Mouse (Mus musculus) hindbrain, embryonic 14.5 days (tissue): ENCODE results near the gene Plxnb2. TPM values are rescaled to one million over a fixed set of nuclear protein-coding genes. Genes with fewer than 3 reads are reported as not detected.
A peak's percentile ranks its signal among the peaks of the same experiment; 100 is the strongest.

Experiments used
- ATAC-seq: fragments of 200-750 bp; cut with Nextera tagmentation; 2 replicates; pipeline ENCODE4 v1.8.0; 2017; ENCODE audit warnings: moderate number of reproducible peaks, mild to moderate bottlenecking, moderate TSS enrichment, moderate library complexity; ENCODE audit not compliant: low FRiP score
- DNase-seq: peaks from one replicate; pipeline ENCODE4 v3.0.0-alpha.2; 2015; ENCODE audit warnings: low spot score
- H3K27ac ChIP-seq: fragments of 300-500 bp; sonication (generic); 2 replicates; pipeline ENCODE4 v1.5.1; 2014; ENCODE audit warnings: mild to moderate bottlenecking, moderate library complexity
- H3K27me3 ChIP-seq: fragments of 300-500 bp; sonication (generic); 2 replicates; pipeline ENCODE4 v1.6.1; 2014; ENCODE audit warnings: mild to moderate bottlenecking, low read length, mixed read lengths; ENCODE audit not compliant: control insufficient read depth, insufficient read depth
- H3K36me3 ChIP-seq: fragments of 300-500 bp; sonication (generic); replicated peaks from 2 replicates; pipeline ENCODE4 v1.6.1; 2014; ENCODE audit not compliant: control insufficient read depth, insufficient read depth
- H3K4me1 ChIP-seq: fragments of 300-500 bp; sonication (generic); replicated peaks from 2 replicates; pipeline ENCODE4 v1.6.1; 2014; ENCODE audit warnings: antibody characterized with exemption, low read length, mixed read lengths; ENCODE audit not compliant: control insufficient read depth, insufficient read depth
- H3K4me2 ChIP-seq: fragments of 300-500 bp; sonication (generic); replicated peaks from 2 replicates; pipeline ENCODE4 v1.6.1; 2014; ENCODE audit warnings: mild to moderate bottlenecking, moderate library complexity
- H3K4me3 ChIP-seq: fragments of 300-500 bp; sonication (generic); replicated peaks from 2 replicates; pipeline ENCODE4 v1.5.1; 2014; ENCODE audit warnings: mild to moderate bottlenecking, low read length
- H3K9ac ChIP-seq: fragments of 300-500 bp; sonication (generic); 2 replicates; pipeline ENCODE4 v1.6.1; 2014
- H3K9me3 ChIP-seq: fragments of 300-500 bp; sonication (generic); 2 replicates; pipeline ENCODE4 v1.6.1; 2016; ENCODE audit warnings: low read length; ENCODE audit not compliant: control insufficient read depth
- WGBS: fragments of 180-500 bp; shearing (Covaris S2); extraction: QIAGEN DNeasy Blood & Tissue Kit; methylation state at CpG from one replicate; pipeline ENCODE4 v1.1.7; 2014; 5-methylcytosine and 5-hydroxymethylcytosine counted together
- polyA plus RNA-seq: library from polyadenylated mRNA; unstranded; fragments of >200 nt; fragmentation: Nextera tagmentation; extraction: Ambion mirVana; gene quantifications from 2 replicates; pipeline ENCODE4 v1.2.1, GENCODE M21; 2014

Plxnb2 gene
- polyA plus RNA-seq, 1 experiment from 2014 or later: 101 TPM

- Histone ChIP-seq H3K27ac (no peak overlapping the region), H3K4me2 (no peak overlapping the region), H3K36me3 (no peaks in the 10 kb centered on the region), H3K9me3 (peaks cover 13% of the 10 kb centered on the region), H3K4me1 (no peaks in the 10 kb centered on the region; the same call in 1 of the 2 replicates), H3K4me3 (no peak overlapping the region), H3K27me3 (no peaks in the 10 kb centered on the region), H3K9ac (no peak overlapping the region)
- ATAC-seq (no peak), DNase-seq (no peak)
- WGBS: 93% methylated on average over 4 of the region's 4 CpGs
Observed at GRCm38 (mm10) chr15:89207457-89207856, 26.9 kb upstream of the Plxnb2 start.

GRCm38 (mm10) chr15:89197056-89197455 lies 16.5 kb upstream of the Plxnb2 start:
- H3K9me3 ChIP-seq: no peaks in the 10 kb centered on the region
- WGBS: 67% methylated on average over 15 of the region's 15 CpGs
- H3K36me3 ChIP-seq: no peaks in the 10 kb centered on the region
- H3K9ac ChIP-seq: peak overlapping the region; percentile 95
- ATAC-seq (no peak), DNase-seq (no peak)
- H3K4me3 ChIP-seq: peak overlapping the region; percentile 77
- peak overlapping the region; percentile 97 for H3K27ac ChIP-seq
- peaks cover 15% of the 10 kb centered on the region for H3K4me1 ChIP-seq
- peak overlapping the region; percentile 64 for H3K4me2 ChIP-seq
- no peaks in the 10 kb centered on the region for H3K27me3 ChIP-seq

DNA sequence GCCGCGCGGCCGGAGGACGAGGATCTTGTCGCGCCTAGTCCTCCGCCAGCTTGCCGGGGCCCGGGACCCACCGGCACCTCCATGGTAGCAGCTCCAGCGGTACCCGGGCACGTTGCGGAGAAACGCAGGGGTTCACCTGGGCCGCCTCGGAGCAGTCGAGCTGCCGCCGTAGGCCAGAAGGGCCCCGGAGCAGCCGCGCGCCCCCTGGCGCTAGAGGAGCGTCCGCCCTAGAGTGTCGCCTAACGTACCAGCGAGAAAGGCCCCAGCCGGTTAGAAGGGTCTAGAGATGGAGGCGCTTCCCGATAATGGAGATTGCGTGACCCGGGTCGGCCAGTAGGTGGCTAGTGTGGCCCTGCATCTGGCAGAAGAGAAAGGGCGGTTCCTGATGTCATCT lies 15.7 kb upstream of the Plxnb2 start, which contains the start of gene Dennd6b:
Gene Dennd6b (minus strand): TSS at position 184 of the 394 bp plus-strand sequence.
- WGBS: under 1% methylated on average over 38 of the region's 38 CpGs
- Histone ChIP-seq H3K9me3 (no peaks in the 10 kb centered on the region), H3K36me3 (peaks cover 7% of the 10 kb centered on the region; the same call in 1 of the 2 replicates), H3K27me3 (no peaks in the 10 kb centered on the region), H3K4me3 (peak within 1 kb of the TSS; percentile 77), H3K4me2 (peak within 1 kb of the TSS; percentile 64), H3K27ac (peak within 1 kb of the TSS; percentile 97), H3K9ac (peak within 1 kb of the TSS; percentile 95), H3K4me1 (peaks cover 15% of the 10 kb centered on the region)
- DNase-seq: peak; percentile 95
- peak; percentile 98 for ATAC-seq

DNA sequence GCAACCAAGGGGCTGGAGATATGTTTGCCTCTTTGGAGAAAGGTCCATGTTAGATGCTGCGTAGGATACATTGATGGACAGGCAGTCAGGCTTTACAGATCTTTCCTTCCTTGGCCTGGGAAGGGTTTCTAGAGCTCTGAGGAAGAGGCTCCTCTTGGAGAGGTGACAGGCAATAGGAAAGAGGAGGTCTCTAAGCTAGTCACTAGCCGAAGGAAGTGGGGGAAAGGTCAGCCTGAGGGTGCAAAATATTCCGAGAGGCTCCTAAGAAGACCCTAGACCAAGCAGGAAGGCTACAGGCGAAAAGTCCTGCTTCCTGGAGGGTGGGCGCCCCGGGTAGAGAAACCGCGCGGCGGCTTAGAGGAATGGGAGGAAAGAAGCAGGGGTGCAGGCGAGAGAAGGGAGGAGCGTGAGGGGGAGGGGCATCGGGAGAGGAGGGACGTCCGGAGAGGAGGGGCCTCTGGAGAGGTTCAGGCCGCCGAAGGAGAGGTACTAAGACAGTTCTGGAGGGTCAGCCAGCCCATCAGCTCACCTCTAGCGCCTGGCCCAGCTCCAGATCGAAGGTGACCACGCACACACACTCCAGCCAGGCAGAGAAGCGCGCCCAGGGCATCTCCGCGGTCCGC lies 15.2 kb upstream of the Plxnb2 start:
- ATAC-seq: peak; percentile 88
- Histone ChIP-seq H3K36me3 (peaks cover 12% of the 10 kb centered on the region; the same call in 1 of the 2 replicates), H3K9ac (peak overlapping the region; percentile 95), H3K27me3 (no peaks in the 10 kb centered on the region), H3K4me2 (peak overlapping the region; percentile 64), H3K4me1 (peaks cover 15% of the 10 kb centered on the region), H3K9me3 (no peaks in the 10 kb centered on the region), H3K4me3 (peak overlapping the region; percentile 77), H3K27ac (peak overlapping the region; percentile 97)
- DNase-seq: peak; percentile 77
- under 1% methylated on average over 25 of the region's 25 CpGs for WGBS

DNA sequence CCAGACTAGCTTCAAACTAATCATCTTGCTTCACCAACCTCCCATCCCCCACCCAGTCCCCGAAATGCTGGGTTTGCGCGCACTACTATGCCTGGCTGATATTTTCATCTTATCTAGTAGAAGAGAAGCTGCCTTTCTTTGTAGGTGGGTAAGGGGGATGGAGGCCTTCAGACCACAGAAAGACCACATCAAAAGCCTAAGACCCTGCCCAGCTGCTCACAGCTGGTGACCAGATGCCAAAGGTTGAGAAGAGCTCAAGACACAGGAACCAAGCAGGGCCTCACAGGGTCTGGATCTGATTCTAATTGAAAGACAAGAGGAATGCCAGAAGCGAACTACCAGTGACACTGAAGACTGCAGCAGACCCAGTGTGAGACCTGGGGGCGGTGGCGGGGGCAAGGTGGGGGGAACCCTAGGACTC lies 14.7 kb upstream of the Plxnb2 start:
- H3K4me1 ChIP-seq: peaks cover 15% of the 10 kb centered on the region
- peak overlapping the region; percentile 97 for H3K27ac ChIP-seq
- H3K9ac ChIP-seq: peak overlapping the region; percentile 95
- WGBS: 28% methylated on average over 6 of the region's 6 CpGs
- no peaks in the 10 kb centered on the region for H3K27me3 ChIP-seq
- no peaks in the 10 kb centered on the region for H3K9me3 ChIP-seq
- H3K4me2 ChIP-seq: peak overlapping the region; percentile 64
- peak overlapping the region; percentile 77 for H3K4me3 ChIP-seq
- DNase-seq (no peak), ATAC-seq (no peak)
- peaks cover 17% of the 10 kb centered on the region for H3K36me3 ChIP-seq

GRCm38 (mm10) chr15:89184937-89185227 lies 4.3 kb upstream of the Plxnb2 start:
- Histone ChIP-seq H3K9me3 (no peaks in the 10 kb centered on the region), H3K4me3 (no peak overlapping the region), H3K9ac (no peak overlapping the region), H3K27ac (no peak overlapping the region), H3K36me3 (peaks cover 40% of the 10 kb centered on the region), H3K4me1 (peaks cover 10% of the 10 kb centered on the region; the same call in 1 of the 2 replicates), H3K27me3 (no peaks in the 10 kb centered on the region), H3K4me2 (no peak overlapping the region)
- DNase-seq (no peak), ATAC-seq (no peak)
- 83% methylated on average over 5 of the region's 5 CpGs for WGBS

DNA sequence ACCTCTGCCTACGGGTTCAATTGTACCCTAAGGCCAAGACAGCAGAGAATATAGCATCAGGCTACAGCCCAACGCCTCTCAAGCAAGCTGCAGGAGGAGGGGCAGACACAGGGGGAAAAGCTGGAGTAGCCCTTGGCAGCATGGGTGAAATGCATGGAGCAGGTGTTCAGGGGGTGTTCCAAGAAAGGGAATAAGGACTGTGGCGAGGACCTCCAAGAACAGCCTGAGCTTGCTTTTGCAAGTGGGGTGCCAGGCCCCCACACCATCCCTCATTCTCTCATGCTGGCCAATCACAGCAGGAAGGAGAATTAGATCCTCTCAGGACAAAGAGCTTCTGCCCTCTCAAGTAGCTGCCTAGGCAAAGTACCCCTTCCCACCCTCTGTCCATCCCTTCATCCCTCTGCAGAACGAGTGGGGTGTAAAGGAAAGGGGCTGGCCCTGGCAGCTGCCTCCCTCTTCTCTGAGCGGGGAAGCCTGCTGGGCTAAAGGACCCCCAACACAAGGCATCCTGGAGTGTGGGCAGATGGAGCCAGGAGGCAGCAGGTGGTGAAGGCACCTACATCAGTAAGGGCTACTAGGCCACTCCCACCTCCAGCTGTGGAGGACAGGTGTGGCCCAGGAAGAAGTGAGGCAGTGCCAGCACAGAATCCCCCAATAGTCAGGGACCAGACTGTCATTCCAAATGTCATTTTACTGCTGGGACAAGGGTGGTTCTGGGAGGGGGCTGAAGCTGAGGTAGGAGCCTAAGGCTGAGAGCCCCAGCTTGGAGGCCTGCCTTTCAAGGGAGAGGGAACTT lies 3.8 kb upstream of the Plxnb2 start:
- no peak overlapping the region for H3K9ac ChIP-seq
- DNase-seq: peak; percentile 24
- peaks cover 13% of the 10 kb centered on the region for H3K4me1 ChIP-seq
- H3K36me3 ChIP-seq: peaks cover 34% of the 10 kb centered on the region
- H3K27ac ChIP-seq: no peak overlapping the region
- no peak overlapping the region for H3K4me2 ChIP-seq
- H3K9me3 ChIP-seq: no peaks in the 10 kb centered on the region
- H3K4me3 ChIP-seq: no peak overlapping the region
- no peaks in the 10 kb centered on the region for H3K27me3 ChIP-seq
- 27% methylated on average over 5 of the region's 5 CpGs for WGBS
- ATAC-seq: no peak

GRCm38 (mm10) chr15:89182842-89183241 lies 2.3 kb upstream of the Plxnb2 start:
- ATAC-seq: no peak
- Histone ChIP-seq H3K4me1 (peaks cover 28% of the 10 kb centered on the region), H3K9ac (no peak overlapping the region), H3K27ac (0 out of 2 replicates have a peak overlapping the region, but pooled peaks have one; percentile 14), H3K9me3 (no peaks in the 10 kb centered on the region), H3K4me3 (no peak overlapping the region), H3K36me3 (peaks cover 27% of the 10 kb centered on the region), H3K27me3 (no peaks in the 10 kb centered on the region), H3K4me2 (no peak overlapping the region)
- no peak for DNase-seq
- 72% methylated on average over 5 of the region's 5 CpGs for WGBS

GRCm38 (mm10) chr15:89182328-89182741 lies 1.7 kb upstream of the Plxnb2 start:
- 39% methylated on average over 6 of the region's 6 CpGs for WGBS
- H3K4me2 ChIP-seq: no peak overlapping the region
- peaks cover 33% of the 10 kb centered on the region for H3K4me1 ChIP-seq

More at GRCm38 (mm10) chr15:89182328-89182741, 1.7 kb upstream of the Plxnb2 start:
- Histone ChIP-seq H3K4me3 (no peak overlapping the region), H3K36me3 (peaks cover 26% of the 10 kb centered on the region), H3K27ac (peak overlapping the region; percentile 14; the same call in 1 of the 2 replicates), H3K9me3 (no peaks in the 10 kb centered on the region), H3K27me3 (no peaks in the 10 kb centered on the region), H3K9ac (no peak overlapping the region)
- ATAC-seq (no peak), DNase-seq (peak; percentile 24)
